Mouse (Mus musculus): Measurements from ENCODE around the gene Pkdcc.

Gene Pkdcc

GRCm38 (mm10) chr17:83212422-83212821 is 2.7 kb upstream of the Pkdcc start:
- no peak for DNase-seq (ENCODE audit: low spot score in 2 of 2)

- no peak for DNase-seq (ENCODE audit: low spot score in 2 of 2)
These were observed 1.7 kb upstream of the Pkdcc start for GRCm38 (mm10) chr17:83213228-83213915.

- peak; percentile 38 to 57 for DNase-seq (ENCODE audit: low spot score in 2 of 2)
These were observed 915 bp upstream of the Pkdcc start for GRCm38 (mm10) chr17:83214161-83214592.

GRCm38 (mm10) chr17:83215529-83216244 is 595 bp downstream of the Pkdcc start:
- DNase-seq (ENCODE audit: low spot score in 2 of 2), result peak in 1 of 2 experiments; percentile 47

- DNase-seq (ENCODE audit: low spot score in 2 of 2), result no peak
These were observed 1.3 kb downstream of the Pkdcc start for GRCm38 (mm10) chr17:83216251-83216919.

- DNase-seq (ENCODE audit: low spot score in 2 of 2), result no peak
These were observed 3.1 kb downstream of the Pkdcc start for GRCm38 (mm10) chr17:83218189-83218588.

GRCm38 (mm10) chr17:83218722-83219121 is 3.6 kb downstream of the Pkdcc start:
- no peak for DNase-seq (ENCODE audit: low spot score in 2 of 2)

- DNase-seq (ENCODE audit: low spot score in 2 of 2), result no peak
These were observed 4.5 kb downstream of the Pkdcc start for GRCm38 (mm10) chr17:83219351-83220287.

- DNase-seq (ENCODE audit: low spot score in 2 of 2), result no peak
These were observed 6.0 kb downstream of the Pkdcc start for GRCm38 (mm10) chr17:83220954-83221538.

- no peak for DNase-seq (ENCODE audit: low spot score in 2 of 2)
These were observed 6.8 kb downstream of the Pkdcc start for GRCm38 (mm10) chr17:83221611-83222500.

GRCm38 (mm10) chr17:83222705-83223104 is 7.6 kb downstream of the Pkdcc start:
- no peak for DNase-seq (ENCODE audit: low spot score in 2 of 2)

- no peak for DNase-seq (ENCODE audit: low spot score in 2 of 2)
These were observed 9.4 kb downstream of the Pkdcc start for GRCm38 (mm10) chr17:83224451-83224971.

- no peak for DNase-seq (ENCODE audit: low spot score in 2 of 2)
These were observed 11.4 kb downstream of the Pkdcc start for GRCm38 (mm10) chr17:83226395-83226986.

GRCm38 (mm10) chr17:83231357-83231756 is 16.3 kb downstream of the Pkdcc start:
- DNase-seq (ENCODE audit: low spot score in 2 of 2), result no peak

- no peak for DNase-seq (ENCODE audit: low spot score in 2 of 2)
These were observed 20.1 kb downstream of the Pkdcc start for GRCm38 (mm10) chr17:83235227-83235626.

GRCm38 (mm10) chr17:83236202-83236601 is 21.1 kb downstream of the Pkdcc start:
- DNase-seq (ENCODE audit: low spot score in 2 of 2), result no peak

GRCm38 (mm10) chr17:83238123-83239058 is 23.3 kb downstream of the Pkdcc start:
- DNase-seq (ENCODE audit: low spot score in 2 of 2), result no peak

GRCm38 (mm10) chr17:83244502-83244901 is 29.4 kb downstream of the Pkdcc start:
- DNase-seq (ENCODE audit: low spot score in 2 of 2), result no peak

Data from frontal cortex, postnatal 10 days (tissue).